ENCODE assay signal across 18 mouse cellular contexts in the genomic region with DNA sequence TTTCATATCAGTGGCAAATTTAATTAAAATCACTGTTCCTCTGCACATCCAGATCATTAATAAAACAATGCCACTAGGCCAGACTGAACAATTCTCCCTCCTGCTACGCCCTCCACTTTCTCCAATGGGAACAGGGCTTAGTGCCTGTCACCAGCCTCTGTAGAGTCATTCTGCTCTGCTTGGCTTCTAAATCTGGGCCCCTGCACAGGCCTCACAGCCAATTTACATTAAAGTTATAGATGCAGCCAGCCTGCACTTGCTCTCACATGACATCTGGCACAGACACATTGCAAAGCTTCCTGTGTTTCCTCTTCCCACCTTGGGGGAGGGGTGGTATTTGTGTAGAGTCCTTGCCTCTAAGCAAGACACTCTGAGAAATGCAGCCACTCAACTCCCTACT. TPM values are rescaled to one million over a fixed set of nuclear protein-coding genes. Genes with fewer than 3 reads are reported as not detected.
DNase-seq lines count a peak whose midpoint lies in the region; ATAC-seq lines count a peak whose summit lies in the region.
"Had no signal": no experiment of that assay in that cellular context is flagged by ENCODE, and none has a peak within 500 bp of the region (broad histone marks: within the 10 kb centered on the region; RNA-seq: fewer than 3 reads in every experiment).

No protein-coding gene starts in this region.

- no peak overlapping the region for H3K4me3 ChIP-seq in embryonic facial prominence, embryonic 14.5 days (ENCODE audit: low read depth, low read length)
- H3K4me3 ChIP-seq: embryonic facial prominence, embryonic 15.5 days; forebrain, embryonic 13.5 days; limb, embryonic 12.5 days; liver, embryonic 15.5 days had no signal

- 76% methylated on average over 1 of the region's 1 CpGs for WGBS in embryonic facial prominence, embryonic 14.5 days

- intact Hi-C loops in heart, postnatal 10 days (cut with DNase I): no loop called here
- intact Hi-C loops in left cerebral cortex, postnatal 4 days (cut with DNase I): no loop called here

- H3K9ac ChIP-seq in embryonic facial prominence, embryonic 14.5 days (ENCODE audit: low read depth, low read length): no peak overlapping the region
- H3K9ac ChIP-seq: embryonic facial prominence, embryonic 15.5 days; forebrain, embryonic 13.5 days; limb, embryonic 12.5 days; liver, embryonic 15.5 days had no signal

- H3K9me3 ChIP-seq in embryonic facial prominence, embryonic 14.5 days (ENCODE audit: control insufficient read depth, low read length): no peaks in the 10 kb centered on the region
- H3K9me3 ChIP-seq: embryonic facial prominence, embryonic 15.5 days; forebrain, embryonic 13.5 days; limb, embryonic 12.5 days; liver, embryonic 15.5 days had no signal

- DNase-seq in heart, adult 11 months: peak; percentile 74
- DNase-seq in heart, postnatal 10 days: no peak
- DNase-seq in left cerebral cortex, postnatal 4 days: peak; percentile 1
- DNase-seq in left cerebral cortex, adult 8-10 months (ENCODE audit: low spot score in 2 of 2): no peak
- DNase-seq in MN1 (ENCODE audit: low spot score): peak; percentile 79
- DNase-seq in embryonic facial prominence, embryonic 14.5 days (ENCODE audit: low spot score): peak; percentile 68
- DNase-seq in urinary bladder, postnatal 25 days (ENCODE audit: low spot score): no peak
- DNase-seq in gastrocnemius, adult 8-10 months (ENCODE audit: low spot score in 2 of 2): no peak
- DNase-seq: adrenal gland, postnatal 14 days; cerebellum, postnatal 10 days; gastrocnemius, postnatal 14 days; heart, postnatal 4 days; kidney, adult 11 months had no signal

- no peak overlapping the region for H3K4me2 ChIP-seq in embryonic facial prominence, embryonic 14.5 days (ENCODE audit: low read depth, low read length)
- H3K4me2 ChIP-seq: embryonic facial prominence, embryonic 15.5 days; forebrain, embryonic 13.5 days; limb, embryonic 12.5 days; liver, embryonic 15.5 days had no signal

- 0 out of 2 replicates have a peak, but pooled peaks cover 5% of the 10 kb centered on the region for H3K4me1 ChIP-seq in embryonic facial prominence, embryonic 14.5 days (ENCODE audit: control insufficient read depth, insufficient read depth, low read length)
- H3K4me1 ChIP-seq: embryonic facial prominence, embryonic 15.5 days; liver, embryonic 15.5 days had no signal

- ATAC-seq in embryonic facial prominence, embryonic 14.5 days (ENCODE audit: low read depth): peak; percentile 60; the same call in 1 of the 2 replicates
- ATAC-seq: forebrain, embryonic 13.5 days had no signal

- no peaks in the 10 kb centered on the region for H3K27me3 ChIP-seq in embryonic facial prominence, embryonic 14.5 days (replicated peaks; ENCODE audit: control insufficient read depth, insufficient read depth, low read length)
- H3K27me3 ChIP-seq: embryonic facial prominence, embryonic 15.5 days; forebrain, embryonic 13.5 days; limb, embryonic 12.5 days; liver, embryonic 15.5 days had no signal

- H3K27ac ChIP-seq in embryonic facial prominence, embryonic 14.5 days (replicated peaks; ENCODE audit: low read depth, low read length): no peak overlapping the region
- H3K27ac ChIP-seq: embryonic facial prominence, embryonic 15.5 days; forebrain, embryonic 13.5 days; limb, embryonic 12.5 days; liver, embryonic 15.5 days; macrophage had no signal

- H3K36me3 ChIP-seq in embryonic facial prominence, embryonic 14.5 days (ENCODE audit: control insufficient read depth, insufficient read depth, low read length): no peaks in the 10 kb centered on the region
- H3K36me3 ChIP-seq: embryonic facial prominence, embryonic 15.5 days; limb, embryonic 12.5 days; liver, embryonic 15.5 days had no signal

RNA-seq across cellular contexts. Expression of a gene that starts 12.0 kb away (rescaled TPM):
- total RNA-seq in heart, postnatal 10 days (2021): under 1 TPM; 0.26 to 0.27 TPM
- 10 to 100 TPM; 28.8 to 35.6 TPM for total RNA-seq in left cerebral cortex, postnatal 4 days (2021)
- 10 to 100 TPM; 27.5 to 29.8 (median 29.1) TPM for total RNA-seq in left cerebral cortex, adult 8-10 months (2022)
- 4.8 and 7.7 TPM in 2 replicates for polyA plus RNA-seq in embryonic facial prominence, embryonic 14.5 days (2014; fragmentation: Nextera tagmentation; extraction: Ambion mirVana)
- 10 to 100 TPM; 35.3 to 52.3 (median 45.8) TPM for total RNA-seq in gastrocnemius, adult 8-10 months (2022)
- polyA plus RNA-seq: macrophage had no signal

RNA-seq across cellular contexts. Expression of a gene that starts 58.2 kb away (rescaled TPM):
- under 1 TPM; 0.45 to 0.55 TPM for total RNA-seq in heart, postnatal 10 days (2021)
- total RNA-seq in left cerebral cortex, postnatal 4 days (2021): 1 to 10 TPM; 1.9 to 2.2 TPM
- 1 to 10 TPM; 1.7 to 2.7 (median 2.1) TPM for total RNA-seq in left cerebral cortex, adult 8-10 months (2022)
- 0.25 and 0.35 TPM in 2 replicates for polyA plus RNA-seq in embryonic facial prominence, embryonic 14.5 days (2014; fragmentation: Nextera tagmentation; extraction: Ambion mirVana)
- total RNA-seq in gastrocnemius, adult 8-10 months (2022): under 1 TPM; 0.43 to 0.92 (median 0.59) TPM

Comparison
In these comparisons a context has a peak if more than half of its experiments do, and no peak if none do; other contexts are left out.
1. DNase-seq: peak in heart, adult 11 months (single experiment), left cerebral cortex, postnatal 4 days (single experiment), MN1 (single experiment) and embryonic facial prominence, embryonic 14.5 days (single experiment); none in heart, postnatal 10 days (0 of 2), left cerebral cortex, adult 8-10 months (0 of 2), urinary bladder, postnatal 25 days (single experiment) and gastrocnemius, adult 8-10 months (0 of 2).
2. RNA of a gene that starts 12.0 kb away (total RNA-seq): 35.3 to 52.3 TPM in gastrocnemius, adult 8-10 months, 28.8 to 35.6 TPM in left cerebral cortex, postnatal 4 days and 27.5 to 29.8 TPM in left cerebral cortex, adult 8-10 months; 0.26 to 0.27 TPM in heart, postnatal 10 days; every median in the first group is over 10 times any median in the second.